In the genomic region with DNA sequence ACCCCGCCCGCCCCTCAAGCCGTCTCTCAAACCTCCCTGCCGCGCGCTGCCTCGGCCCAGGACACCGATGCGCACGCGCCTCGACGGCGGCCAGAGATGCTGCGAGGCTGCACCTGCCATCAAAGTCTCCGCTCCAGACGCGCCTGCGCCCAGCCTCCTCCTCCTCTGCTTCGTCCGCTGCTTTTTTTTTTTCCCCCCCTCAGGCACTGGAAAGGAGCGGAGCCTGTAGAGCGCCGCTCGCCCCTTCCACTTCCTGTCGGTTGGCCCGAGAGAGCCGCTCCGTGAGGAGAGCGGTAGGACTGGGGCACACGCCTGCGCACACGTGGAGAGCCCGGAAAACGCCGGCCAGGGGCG, we compare ENCODE assay signal across 8 mouse cellular contexts. TPM values are rescaled to one million over a fixed set of nuclear protein-coding genes. Genes with fewer than 3 reads are reported as not detected.
DNase-seq lines count a peak whose midpoint lies in the region; ATAC-seq and TF ChIP-seq lines count a peak whose summit lies in the region.

No protein-coding gene starts in this region.

- peak; percentile 18; the same call in 1 of the 2 replicates for ATAC-seq in heart, embryonic 16.5 days (replicated peaks; ENCODE audit: extremely low read depth, insufficient read depth, low FRiP score)
- peak; percentile 76; the same call in 1 of the 2 replicates for ATAC-seq in forebrain, postnatal 0 days
- ATAC-seq in midbrain, embryonic 15.5 days (replicated peaks): peak; percentile 93

- H3K4me1 ChIP-seq in heart, embryonic 16.5 days (ENCODE audit: control insufficient read depth, insufficient read depth, low read length): peaks cover 3% of the 10 kb centered on the region; the same call in 1 of the 2 replicates
- H3K4me1 ChIP-seq in forebrain, postnatal 0 days (ENCODE audit: insufficient read depth): no peaks in the 10 kb centered on the region
- peaks cover 10% of the 10 kb centered on the region for H3K4me1 ChIP-seq in midbrain, embryonic 15.5 days

- no peaks in the 10 kb centered on the region for H3K36me3 ChIP-seq in heart, embryonic 16.5 days (ENCODE audit: control insufficient read depth, insufficient read depth)
- no peaks in the 10 kb centered on the region for H3K36me3 ChIP-seq in forebrain, postnatal 0 days (ENCODE audit: insufficient read depth)
- H3K36me3 ChIP-seq in midbrain, embryonic 15.5 days (replicated peaks): no peaks in the 10 kb centered on the region

- peak overlapping the region; percentile 61 for H3K4me3 ChIP-seq in heart, embryonic 16.5 days (ENCODE audit: low read length)
- H3K4me3 ChIP-seq in forebrain, postnatal 0 days (ENCODE audit: low read depth, low read length): peak overlapping the region; percentile 61
- peak overlapping the region; percentile 59 for H3K4me3 ChIP-seq in midbrain, embryonic 15.5 days

- no peak for TF ChIP-seq CTCF in forebrain, postnatal 0 days (IDR thresholded peaks at IDR 0.05; ENCODE audit: low read depth)

- 1% methylated on average over 31 of the region's 37 CpGs for WGBS in heart, embryonic 16.5 days
- 0% methylated on average over 37 of the region's 37 CpGs for WGBS in forebrain, postnatal 0 days
- under 1% methylated on average over 30 of the region's 37 CpGs for WGBS in midbrain, embryonic 15.5 days

- H3K9me3 ChIP-seq in heart, embryonic 16.5 days (replicated peaks; ENCODE audit: control insufficient read depth, low read length): no peaks in the 10 kb centered on the region
- no peaks in the 10 kb centered on the region for H3K9me3 ChIP-seq in forebrain, postnatal 0 days (ENCODE audit: low read length)
- H3K9me3 ChIP-seq in midbrain, embryonic 15.5 days: no peaks in the 10 kb centered on the region

- H3K4me2 ChIP-seq in heart, embryonic 16.5 days (ENCODE audit: low read depth, low read length): peak overlapping the region; percentile 81
- peak overlapping the region; percentile 94 for H3K4me2 ChIP-seq in forebrain, postnatal 0 days (ENCODE audit: low read depth)
- H3K4me2 ChIP-seq in midbrain, embryonic 15.5 days: peak overlapping the region; percentile 93

- peaks cover 30% of the 10 kb centered on the region for H3K27me3 ChIP-seq in heart, embryonic 16.5 days (ENCODE audit: control insufficient read depth, insufficient read depth, low read length)
- H3K27me3 ChIP-seq in forebrain, postnatal 0 days (ENCODE audit: insufficient read depth, low read length): no peaks in the 10 kb centered on the region
- no peaks in the 10 kb centered on the region; the same call in 1 of the 2 replicates for H3K27me3 ChIP-seq in midbrain, embryonic 15.5 days (replicated peaks)

- no peak for DNase-seq in heart, postnatal 36 days
- peak; percentile 76 for DNase-seq in brain, adult 2 months (ENCODE audit: low read depth, low spot score)
- DNase-seq in forebrain, postnatal 0 days: no peak
- peak; percentile 6 to 23 for DNase-seq in layer of hippocampus, postnatal 25 days (ENCODE audit: extremely low spot score in 1 of 2, low spot score in 1 of 2)
- no peak for DNase-seq in ovary, postnatal 10 days (ENCODE audit: low spot score)
- DNase-seq in spleen, adult 18-20 months: no peak

- H3K27ac ChIP-seq in heart, embryonic 16.5 days (ENCODE audit: low read length): no peak overlapping the region
- no peak overlapping the region for H3K27ac ChIP-seq in forebrain, postnatal 0 days (ENCODE audit: low read depth, low read length)
- H3K27ac ChIP-seq in midbrain, embryonic 15.5 days: no peak overlapping the region

- intact Hi-C loops in heart, postnatal 36 days (cut with DNase I): no loop called here

- H3K9ac ChIP-seq in heart, embryonic 16.5 days (ENCODE audit: low read length): no peak overlapping the region
- peak overlapping the region; percentile 46; the same call in 1 of the 2 replicates for H3K9ac ChIP-seq in forebrain, postnatal 0 days
- H3K9ac ChIP-seq in midbrain, embryonic 15.5 days: peak overlapping the region; percentile 47; the same call in 1 of the 2 replicates

RNA-seq across cellular contexts. Expression of a gene that starts 0.3 kb away (rescaled TPM):
- polyA plus RNA-seq in heart, embryonic 16.5 days (2015; fragmentation: Nextera tagmentation; extraction: Ambion mirVana): 0.30 and 0.32 TPM in 2 replicates
- not detected for total RNA-seq in heart, postnatal 36 days (2021)
- total RNA-seq in forebrain, postnatal 0 days (2014; rRNA removed): 4.8 and 5.4 TPM in 2 replicates
- 1.8 and 2.2 TPM in 2 replicates for polyA plus RNA-seq in forebrain, postnatal 0 days (2015; fragmentation: Nextera tagmentation; extraction: Ambion mirVana)
- total RNA-seq in layer of hippocampus, postnatal 25 days (2021): 10 to 100 TPM; 70.3 to 90.4 TPM
- polyA plus RNA-seq in midbrain, embryonic 15.5 days (2015; fragmentation: Nextera tagmentation; extraction: Ambion mirVana): 2.2 and 3.1 TPM in 2 replicates

Comparison
In these comparisons a context has a peak if more than half of its experiments do, and no peak if none do; other contexts are left out.
1. ATAC-seq: peak in every context shown above with its lines; median percentile 93 in midbrain, embryonic 15.5 days; 76 in forebrain, postnatal 0 days; 18 in heart, embryonic 16.5 days.
2. DNase-seq: peak in brain, adult 2 months (single experiment) and layer of hippocampus, postnatal 25 days (2 of 2); none in heart, postnatal 36 days (0 of 2), forebrain, postnatal 0 days (single experiment), ovary, postnatal 10 days (single experiment) and spleen, adult 18-20 months (0 of 2).
3. RNA of a gene that starts 0.3 kb away (total RNA-seq): 70.3 to 90.4 TPM in layer of hippocampus, postnatal 25 days; 4.8 to 5.4 TPM in forebrain, postnatal 0 days and not detected in heart, postnatal 36 days; every median in the first group is over 10 times any median in the second.
4. Peak in every context shown above with its lines, with median percentiles within 50 percentile points of each other: H3K4me2 ChIP-seq and H3K4me3 ChIP-seq.